Mouse (Mus musculus): ENCODE results near the gene Csrp2. TPM values are rescaled to one million over a fixed set of nuclear protein-coding genes. Genes with fewer than 3 reads are reported as not detected.

Gene Csrp2
- total RNA-seq (2023), result 12.2 and 17.1 TPM in 2 replicates

DNA sequence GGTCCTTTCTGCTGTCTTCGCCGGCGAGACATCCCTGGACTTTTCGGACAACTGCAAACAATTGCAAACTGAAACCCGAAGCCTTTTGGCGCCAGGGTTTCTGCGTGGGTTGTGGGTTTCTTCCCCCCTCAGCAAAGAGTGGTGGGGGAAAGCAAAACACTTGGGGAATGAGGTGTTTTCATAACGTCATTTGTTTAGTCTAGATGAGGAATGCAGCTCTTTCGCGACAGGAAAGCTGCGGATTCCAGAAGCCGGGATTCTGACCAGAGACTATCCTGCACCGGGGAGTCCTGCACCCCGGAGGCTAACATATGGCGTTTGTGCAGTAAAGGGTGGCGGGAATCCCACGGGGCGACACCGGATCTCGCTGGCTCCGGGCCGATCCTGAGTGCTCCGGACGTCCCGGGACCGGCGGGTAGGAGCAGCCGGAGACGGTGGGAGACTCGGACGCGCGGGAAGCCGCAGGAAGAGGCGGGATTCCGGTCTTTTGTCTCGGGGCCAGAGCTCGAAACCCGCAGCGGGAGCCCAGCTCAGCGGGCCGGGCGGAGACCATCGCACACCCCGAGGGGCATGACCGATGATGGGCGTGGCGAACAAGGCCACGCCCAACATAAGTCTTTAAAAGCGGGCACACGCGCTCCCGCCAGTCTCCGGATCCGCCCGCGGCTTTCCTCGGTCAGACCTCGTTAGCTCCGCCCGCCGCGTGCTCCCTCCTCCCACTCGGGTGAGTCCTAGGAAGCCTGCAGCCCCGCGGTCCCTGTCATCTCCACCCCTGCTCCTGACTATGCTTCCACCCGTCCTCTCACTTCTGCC is at the start of gene Csrp2:
Gene Csrp2, plus strand, starts transcription at position 259 of the 813 bp plus-strand sequence.

Other genes starting within 250 kb of the Csrp2 start
- gene E2f7, start 174.3 kb upstream of the Csrp2 start, total RNA-seq (2023), result 14.0 and 16.7 TPM in 2 replicates
- gene Zdhhc17, start 90.4 kb downstream of the Csrp2 start, total RNA-seq (2023), result 15.2 and 18.1 TPM in 2 replicates
- 70.7 and 83.0 TPM in 2 replicates for gene Osbpl8, start 245.0 kb downstream of the Csrp2 start, total RNA-seq (2023)